Mouse (Mus musculus) layer of hippocampus, postnatal 14 days (tissue): Measurements from ENCODE around the gene 2010111I01Rik. TPM values are rescaled to one million over a fixed set of nuclear protein-coding genes. Genes with fewer than 3 reads are reported as not detected.
"Not testable (repeated sequence)": the region's sequence is repeated elsewhere in the genome, so short reads cannot be mapped to it uniquely, and the experiment has no call there.

ENCODE experiments used
- DNase-seq, 2 experiments: peaks; one replicate each; pipeline ENCODE4 v3.0.0; 2021 to 2022; ENCODE audit warnings: low spot score in 2 of 2, mixed read lengths in 1 of 2
- total RNA-seq, 2 experiments: library from RNA; stranded (reverse); gene quantifications; 2 replicates each; pipeline ENCODE4 v1.2.3; 2021

2010111I01Rik gene
- total RNA-seq, 2 experiments from 2014 or later = 72.1 to 92.0 TPM

DNA sequence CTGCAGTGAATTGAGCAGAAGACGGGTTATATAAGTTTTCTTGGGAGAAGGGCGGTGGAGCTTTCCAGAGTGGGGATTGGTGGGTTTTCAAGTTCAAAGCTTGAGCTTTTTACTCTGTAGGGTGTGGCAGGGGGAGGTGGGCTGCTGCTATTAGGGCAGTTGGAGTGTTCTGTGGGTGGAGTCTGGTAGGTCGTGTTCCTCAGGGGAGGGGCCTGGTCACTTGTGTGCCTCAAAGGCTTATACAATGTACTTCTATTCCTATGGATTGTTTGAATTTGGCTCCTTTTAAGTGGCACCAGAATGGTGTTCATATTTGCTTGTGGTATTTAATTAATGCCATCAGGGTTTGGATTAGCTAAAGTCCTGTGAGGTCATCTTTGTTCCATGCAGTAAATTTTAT, 12.6 kb upstream of the 2010111I01Rik start:
- DNase-seq = no peak

DNA sequence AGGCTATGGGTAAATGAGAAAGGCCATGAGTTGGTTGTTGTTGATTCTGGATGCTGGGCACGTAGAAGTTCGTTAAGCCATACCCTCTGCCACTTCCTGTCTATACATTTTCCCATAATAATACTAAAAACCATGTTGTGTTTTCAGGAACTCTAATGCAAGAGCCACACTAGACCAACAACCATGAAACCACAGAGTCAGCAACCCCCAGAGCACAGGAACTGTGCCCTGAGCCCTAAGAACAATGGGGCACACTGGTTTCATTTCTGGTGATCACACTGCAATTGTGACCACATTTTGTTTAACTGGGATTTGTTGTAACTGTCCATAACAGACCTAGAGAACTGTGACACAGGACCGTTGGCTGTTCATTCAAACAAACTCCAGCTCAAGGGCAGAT, 12.1 kb upstream of the 2010111I01Rik start:
- DNase-seq = no peak

DNA sequence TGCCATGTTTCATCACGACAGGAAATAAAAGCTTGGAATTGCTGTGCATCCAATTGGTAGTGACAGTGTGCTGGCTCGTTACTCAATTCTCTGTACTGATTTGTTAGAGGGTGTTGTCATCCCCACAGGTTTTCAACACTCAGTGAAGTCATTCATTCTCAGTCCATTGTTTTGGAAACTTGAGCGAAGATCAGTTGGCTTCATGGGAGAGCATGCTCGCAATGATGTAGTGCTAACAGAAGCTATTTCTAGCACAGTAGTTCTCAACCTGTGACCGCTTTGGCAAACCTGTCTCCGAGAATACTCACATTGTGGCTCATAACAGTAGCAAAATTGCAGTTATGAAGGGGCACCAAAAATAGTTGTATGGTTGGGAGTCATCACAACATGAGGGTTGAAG, 8.7 kb upstream of the 2010111I01Rik start:
- no peak for DNase-seq

DNA sequence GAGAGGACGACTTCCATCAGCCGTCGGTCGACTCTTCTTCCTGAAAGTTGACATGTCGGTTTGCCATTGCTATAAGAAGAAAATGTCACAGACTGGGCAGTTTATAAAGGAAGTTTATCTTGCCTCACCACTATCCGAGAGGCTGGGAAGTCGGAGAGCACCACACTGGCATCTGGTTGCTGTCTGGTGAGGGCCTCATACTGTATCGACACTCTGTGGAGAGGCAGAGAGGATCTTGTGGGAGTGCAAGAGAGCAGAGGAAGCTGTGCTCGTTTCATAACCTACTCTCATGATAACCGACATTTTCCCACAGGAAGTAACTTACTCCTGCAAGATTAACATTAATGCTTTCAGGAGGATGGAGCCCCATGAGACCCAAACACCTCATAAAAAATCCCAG, 7.9 kb upstream of the 2010111I01Rik start:
- no peak for DNase-seq

DNA sequence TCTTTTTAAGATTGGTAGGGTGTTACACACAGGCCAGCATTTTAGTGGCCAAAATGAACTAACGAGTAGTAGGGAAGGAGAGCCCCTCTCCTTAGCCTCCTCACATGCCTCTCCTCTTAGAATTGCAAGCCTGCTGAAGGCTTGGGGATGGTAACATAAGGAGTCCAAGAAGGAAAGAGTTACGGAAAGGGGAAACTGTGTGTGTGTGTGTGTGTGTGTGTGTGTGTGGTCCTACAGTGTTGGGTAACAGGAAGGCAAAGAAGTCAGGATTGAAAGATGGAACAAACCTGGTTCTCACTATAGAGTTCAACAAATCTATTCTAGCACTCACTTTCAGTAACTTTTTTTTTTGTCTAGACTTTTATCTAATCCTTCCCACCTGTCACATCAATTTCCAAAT, 1.3 kb upstream of the 2010111I01Rik start:
- no peak for DNase-seq

DNA sequence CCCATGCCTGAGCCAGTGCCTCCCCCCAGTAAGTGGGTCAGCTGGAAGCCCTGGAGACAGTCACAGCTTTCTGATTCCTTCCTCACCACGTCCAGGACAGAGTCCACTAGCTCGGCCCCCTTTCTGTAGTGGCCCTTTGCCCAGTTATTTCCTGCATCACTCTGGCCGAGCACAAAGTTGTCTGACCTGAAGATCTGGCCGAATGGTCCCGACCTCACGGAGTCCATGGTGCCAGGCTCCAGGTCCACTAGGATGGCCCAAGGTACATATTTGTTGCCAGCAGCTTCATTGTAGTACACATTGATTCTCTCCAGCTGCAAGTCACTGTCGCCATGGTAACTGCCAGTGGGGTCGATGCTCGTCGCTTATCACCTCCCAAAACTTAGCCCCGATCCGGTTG, 3.5 kb downstream of the 2010111I01Rik start:
- DNase-seq = no peak

DNA sequence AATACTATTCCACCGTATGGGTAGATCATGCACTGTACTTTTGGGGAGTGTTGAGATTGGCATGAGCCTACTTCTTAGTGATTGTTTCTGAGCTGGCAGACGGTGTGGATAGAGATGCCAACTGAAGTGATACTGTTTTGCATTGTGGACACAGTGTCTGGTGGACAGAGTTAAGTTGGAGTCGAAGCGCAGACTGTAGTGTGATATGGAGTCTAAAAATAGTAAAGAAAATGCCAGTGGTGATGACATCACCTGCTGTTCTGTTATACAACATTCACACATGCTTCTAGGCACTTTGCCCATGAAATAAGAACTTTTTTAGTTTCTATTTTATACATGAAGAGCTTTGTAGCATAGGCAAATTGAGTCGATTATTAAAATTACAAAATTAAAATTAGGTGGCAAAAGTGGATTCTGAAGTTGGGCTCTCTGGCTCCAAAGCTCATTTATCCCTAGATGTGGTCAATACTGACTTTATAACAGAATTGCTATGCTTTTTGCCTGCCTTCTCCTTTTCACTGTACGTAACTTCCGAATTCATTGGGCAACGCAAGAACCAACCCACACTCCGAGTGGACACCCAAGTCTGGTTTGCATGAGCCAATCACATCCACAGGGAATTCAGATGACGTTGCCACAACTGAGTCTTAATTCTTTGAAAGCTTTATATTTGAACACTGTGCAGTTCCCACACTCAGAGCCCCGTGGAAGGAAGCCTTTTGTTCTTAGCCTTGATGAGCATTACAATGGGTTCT, 6.0 kb downstream of the 2010111I01Rik start:
- DNase-seq = no peak

DNA sequence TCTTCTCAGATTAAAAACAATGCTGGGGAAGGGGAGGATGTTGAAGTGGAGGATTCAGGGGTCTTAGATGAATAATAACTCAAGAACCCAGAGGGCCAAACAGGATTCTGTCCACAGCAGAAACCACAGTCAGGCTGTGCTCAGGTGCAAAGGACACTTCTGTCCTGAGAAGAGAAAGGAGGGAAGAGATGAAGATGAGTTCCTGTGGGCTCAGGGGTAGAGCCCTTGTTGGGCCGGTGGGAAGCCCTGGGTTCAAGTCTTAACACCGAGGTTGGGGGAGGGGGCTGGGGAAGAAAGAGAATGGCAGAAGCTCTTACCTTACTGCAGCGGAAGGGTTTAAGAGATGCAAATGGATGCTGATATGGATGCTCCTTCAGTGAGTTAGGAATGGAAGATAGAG, 7.7 kb downstream of the 2010111I01Rik start:
- no peak for DNase-seq

DNA sequence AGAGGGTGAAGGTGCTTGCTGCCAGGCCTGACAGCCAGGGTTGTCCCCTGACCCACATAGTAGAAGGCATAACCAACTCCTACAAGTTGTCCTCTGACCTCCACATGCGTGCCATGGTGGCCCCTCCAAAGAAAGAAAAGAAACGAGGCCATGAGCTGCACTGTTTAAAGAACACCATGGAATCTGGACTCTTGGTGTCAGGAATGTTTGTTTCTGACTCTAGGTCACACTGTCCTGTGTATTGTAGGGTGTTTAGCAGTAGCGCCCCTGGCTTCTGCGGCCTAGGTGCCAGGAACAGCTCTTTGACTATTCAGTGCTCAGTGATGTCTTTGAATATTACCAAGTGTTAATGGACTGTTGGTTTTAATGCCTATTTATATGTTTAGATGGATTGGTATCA, 8.4 kb downstream of the 2010111I01Rik start:
- DNase-seq = no peak

DNA sequence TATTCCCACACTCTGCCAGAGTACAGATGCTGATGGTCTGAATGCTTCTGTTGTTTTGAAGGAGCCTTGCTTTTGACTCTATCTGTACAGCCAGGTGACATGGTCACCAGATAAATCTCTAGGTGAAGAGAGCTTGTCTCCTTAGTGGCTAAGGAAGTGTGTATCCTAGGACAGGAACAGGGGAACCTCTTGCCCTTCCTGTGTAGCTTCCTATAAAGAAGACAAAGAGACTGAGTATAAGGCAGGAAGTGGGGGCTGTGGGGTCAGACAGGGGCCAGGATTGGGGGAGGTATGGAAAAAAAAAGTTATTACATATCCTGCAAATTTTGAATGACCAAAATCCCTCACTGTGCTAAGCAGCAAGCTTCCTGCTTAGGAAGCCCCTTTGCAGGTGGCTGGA, 13.4 kb downstream of the 2010111I01Rik start:
- no peak for DNase-seq

DNA sequence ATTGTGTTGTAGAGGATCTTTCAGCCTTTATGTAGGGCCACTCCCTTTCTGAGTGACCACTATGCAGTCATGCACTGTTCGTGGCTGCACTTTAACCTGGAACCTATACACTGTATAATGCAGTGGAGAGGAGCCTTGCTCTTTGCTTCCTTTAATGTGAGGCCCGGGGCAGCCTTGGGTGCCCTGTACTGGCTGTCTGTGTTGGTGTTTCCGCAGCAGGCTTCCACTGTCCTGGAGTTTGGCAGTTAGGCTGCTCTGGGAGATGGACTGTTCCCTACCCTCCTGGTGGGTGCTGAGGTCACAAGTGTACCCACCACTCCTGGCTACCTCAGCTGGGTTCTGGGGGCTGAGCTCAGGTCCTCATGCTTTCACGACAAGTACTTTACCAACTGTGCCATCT, 14.1 kb downstream of the 2010111I01Rik start:
- no peak for DNase-seq

DNA sequence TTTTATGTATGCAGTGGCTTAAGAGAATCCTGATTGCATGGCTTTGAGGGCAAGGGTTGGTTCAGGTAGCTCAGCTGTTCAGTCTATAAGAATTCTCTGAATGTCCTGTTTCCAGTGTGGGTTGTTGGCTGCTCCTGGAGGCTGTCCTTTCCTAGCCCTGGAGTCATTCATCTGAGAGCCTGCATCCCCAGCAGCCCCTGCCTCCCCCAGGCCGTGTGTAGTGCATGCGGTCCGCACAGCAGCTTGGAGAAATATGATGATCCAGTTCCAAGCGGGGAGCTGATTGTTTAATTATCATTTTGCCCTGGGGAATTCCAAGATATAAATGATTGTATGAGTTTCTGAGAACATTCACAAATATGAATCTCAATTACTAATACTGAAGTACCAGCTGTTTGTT, 14.5 kb downstream of the 2010111I01Rik start:
- no peak for DNase-seq

DNA sequence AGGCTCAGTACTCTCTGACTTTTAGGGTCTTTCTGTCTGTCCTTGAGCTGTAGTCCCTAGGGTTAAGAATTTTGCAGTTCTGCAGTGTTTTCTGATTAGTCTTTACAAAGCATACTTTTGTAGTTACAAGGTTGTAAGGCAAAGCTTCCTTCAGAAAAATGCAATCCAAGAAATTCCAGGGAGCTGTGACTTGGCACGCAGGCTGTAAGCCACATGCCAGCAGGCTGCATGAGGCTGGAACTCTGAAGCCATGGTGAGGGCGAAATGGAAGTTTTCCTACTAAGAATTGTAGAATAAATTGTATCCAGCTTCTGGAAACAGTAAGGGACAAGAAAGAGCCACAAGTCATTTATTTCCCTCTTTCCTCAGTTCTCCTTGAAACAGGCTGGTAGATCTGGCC, 15.4 kb downstream of the 2010111I01Rik start:
- peak in 1 of 2 experiments; percentile 17 for DNase-seq

DNA sequence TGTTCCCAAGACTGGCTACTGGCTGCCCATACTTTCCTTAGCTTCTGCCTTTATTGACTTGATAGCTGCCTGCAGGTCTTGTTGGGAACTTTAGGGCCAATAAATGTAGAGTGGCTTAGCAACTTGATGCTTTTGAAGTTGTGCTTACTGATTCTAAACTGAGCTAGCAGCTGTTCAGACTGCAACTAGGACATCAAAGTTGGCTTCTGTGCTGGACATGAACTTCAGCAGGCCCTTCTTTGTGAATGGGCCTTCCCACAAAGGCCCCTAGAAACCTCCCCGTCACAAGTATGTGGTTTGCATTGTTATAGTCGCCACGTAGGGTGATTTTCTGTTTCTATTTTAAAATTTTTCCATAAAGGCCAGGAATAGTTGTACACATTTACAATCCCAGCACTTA, 19.8 kb downstream of the 2010111I01Rik start:
- DNase-seq = no peak

DNA sequence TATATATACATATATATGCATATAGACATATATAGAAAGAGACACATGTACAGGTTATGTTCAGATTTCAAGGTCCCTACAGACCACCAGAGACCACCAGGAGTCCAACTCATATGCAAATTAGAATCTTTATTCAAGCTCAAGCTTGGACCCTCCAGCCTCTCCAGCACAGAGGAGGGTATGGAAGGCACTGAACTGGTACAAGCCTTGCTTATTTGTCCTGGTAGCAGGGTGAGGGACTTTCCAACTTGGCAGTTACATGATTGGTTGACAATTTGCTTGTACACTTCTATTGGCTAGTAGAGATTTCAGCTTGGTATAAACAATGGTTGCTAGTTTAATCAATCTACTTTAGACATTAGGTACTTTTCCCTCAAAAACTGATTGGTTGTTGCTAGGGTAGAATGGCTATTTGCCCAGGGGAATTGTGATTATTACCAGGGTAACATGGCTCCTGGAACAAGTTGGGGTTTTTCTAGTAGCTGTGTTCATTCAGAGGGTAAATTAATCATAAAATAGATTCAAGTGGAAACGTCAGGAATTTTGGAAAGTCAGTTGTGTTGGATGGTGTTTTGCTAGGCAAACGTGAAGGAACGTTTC, 25.3 kb downstream of the 2010111I01Rik start:
- peak in 1 of 2 experiments; percentile 54 for DNase-seq

DNA sequence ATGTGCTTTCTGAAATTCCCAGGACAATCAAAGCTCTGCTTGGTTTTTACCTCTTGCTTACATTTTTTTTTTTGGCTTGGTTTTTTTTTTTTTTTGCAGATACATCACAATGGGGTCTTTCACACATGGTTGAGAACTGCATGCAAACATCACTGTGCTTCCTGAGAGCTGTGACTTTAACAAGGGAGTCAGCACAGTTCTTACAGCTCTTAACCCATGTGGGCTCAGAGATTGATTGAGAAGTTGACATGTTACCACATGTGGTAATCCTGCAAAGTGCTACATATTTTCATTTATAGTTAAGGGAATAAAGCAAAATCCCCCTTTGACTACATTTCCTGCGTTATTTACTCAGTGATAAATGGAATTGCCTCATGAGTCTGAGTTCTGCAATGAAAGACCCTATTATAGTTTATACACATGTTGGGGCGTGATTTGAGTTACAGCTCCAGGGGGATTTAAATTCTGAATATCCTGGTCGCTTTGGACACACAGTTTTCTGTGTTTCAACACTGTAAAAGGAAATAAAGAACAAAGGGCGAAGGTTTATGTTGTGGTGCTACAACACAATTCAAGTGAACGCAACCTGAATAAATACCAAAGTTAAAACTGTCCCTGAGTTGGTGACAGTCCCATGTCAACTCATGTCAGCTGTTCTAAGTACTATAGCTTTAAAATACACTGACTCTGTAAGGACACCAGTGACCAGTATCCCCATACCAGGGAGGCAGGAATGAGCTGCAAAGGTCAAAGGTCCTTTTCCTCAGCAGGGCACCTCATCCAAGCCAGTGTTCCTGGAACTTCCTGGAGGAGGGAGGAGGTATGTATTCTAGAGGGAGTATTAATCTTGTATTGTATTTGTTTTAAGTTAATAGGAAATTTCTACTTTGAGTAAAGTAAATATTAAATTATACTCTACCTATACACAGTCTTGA, 29.1 kb downstream of the 2010111I01Rik start:
- no peak for DNase-seq

DNA sequence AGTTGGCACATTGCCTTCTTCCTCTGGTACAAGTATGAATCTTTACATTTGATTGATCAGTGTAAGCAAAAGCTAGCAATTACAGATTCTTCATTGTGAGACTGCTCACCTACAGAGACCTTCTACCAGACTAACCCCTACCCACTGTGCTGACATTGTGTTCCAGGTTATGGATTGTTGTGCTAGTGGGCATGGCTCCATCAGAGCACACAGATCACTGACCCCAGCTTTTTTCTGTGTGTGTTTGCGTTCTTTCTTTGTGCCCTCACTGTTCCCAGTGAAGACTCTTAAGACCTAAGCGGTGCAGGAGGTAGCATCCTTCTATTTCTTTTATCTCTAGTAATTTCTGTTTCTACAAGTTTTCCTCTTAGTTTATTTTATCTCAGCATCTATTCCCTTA, 32.1 kb downstream of the 2010111I01Rik start:
- DNase-seq = no peak

DNA sequence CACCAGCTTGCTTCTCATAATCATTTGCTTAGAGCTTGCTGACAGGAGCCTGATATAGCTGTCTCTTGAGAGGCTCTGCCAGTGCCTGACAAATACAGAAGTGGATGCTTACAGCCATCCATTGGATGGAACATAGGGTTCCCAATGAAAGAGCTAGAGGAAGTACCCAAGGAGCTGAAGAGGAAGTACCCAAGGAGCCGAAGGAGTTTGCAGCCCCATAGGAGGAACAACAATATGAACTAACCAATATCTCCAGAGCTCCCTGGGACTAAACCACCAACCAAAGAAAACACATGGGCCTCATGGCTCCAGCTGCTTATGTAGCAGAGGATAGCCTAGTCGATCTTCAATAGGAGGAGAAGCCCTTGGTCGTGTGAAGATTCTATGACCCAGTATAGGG, 42.8 kb downstream of the 2010111I01Rik start:
- DNase-seq = not testable (repeated sequence)

DNA sequence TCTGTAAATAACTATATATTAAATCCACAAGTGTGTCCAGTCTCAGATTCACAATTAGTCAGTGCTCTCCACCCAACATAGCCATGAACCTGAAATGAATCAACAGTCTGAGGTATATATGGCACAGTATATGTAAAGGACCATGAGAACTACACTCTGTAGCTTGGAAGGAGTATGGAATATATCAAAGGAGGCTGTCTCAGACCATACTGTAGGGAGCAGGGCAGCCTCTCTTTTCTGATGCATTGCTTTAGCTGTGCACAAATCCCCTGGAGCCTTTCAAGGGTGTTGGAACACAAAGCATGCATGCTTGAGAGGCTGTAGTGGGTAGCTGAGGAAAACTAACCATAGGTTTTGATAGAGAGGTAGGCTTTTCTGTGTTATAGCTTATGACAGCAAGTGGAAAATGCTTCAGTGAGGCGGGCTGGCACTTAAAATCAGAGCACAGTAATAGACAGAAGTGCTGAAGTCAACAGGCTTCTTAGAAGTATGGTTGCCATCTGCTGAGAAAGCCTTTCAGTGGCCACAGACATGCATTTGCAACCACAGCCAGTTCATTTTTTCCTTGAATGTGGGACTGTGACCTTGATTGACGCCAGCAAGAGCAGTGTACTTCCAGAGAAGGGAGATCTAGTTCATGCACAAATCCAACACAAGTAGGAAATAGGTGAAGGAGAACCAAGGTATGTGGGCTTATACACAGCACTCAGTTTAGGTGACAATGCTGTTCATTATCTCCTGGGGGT, 45.8 kb downstream of the 2010111I01Rik start:
- no peak for DNase-seq

DNA sequence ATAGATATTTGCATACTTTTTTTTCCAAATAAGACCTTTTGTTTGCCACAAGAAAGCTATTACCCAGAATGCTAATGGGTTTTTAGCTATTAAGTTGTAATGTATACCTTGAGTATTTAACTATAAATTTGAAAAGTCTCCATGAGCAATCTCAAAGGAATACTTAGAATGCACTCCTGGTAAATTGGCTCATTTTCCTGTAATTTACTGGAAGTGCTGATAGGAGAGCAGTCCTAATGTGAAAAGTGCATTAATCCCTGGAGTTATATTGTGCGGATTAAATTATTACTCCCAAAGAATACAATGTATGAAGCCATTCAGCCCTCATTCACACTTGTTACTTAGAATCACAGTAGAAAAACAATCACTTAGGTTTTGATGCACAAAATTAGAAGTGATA, 49.7 kb downstream of the 2010111I01Rik start:
- DNase-seq = no peak

DNA sequence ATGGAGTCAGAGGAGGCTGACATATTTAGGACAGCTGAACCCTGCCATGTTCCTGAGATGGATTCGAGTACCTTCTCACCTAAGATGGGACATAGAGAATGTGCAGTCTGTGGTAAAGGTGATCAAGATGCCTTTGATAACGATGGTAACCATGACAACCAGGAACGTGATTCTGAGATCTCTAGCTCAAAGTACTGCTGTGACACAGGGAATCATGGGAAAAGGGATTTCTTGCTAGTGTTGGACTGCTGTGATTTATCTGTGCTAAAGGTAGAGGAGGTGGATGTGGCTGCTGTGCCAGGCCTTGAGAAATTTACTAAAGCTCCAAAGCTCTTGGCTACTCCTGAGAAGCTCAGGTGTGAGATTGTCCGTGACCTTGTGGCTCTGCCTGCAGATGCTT, 50.7 kb downstream of the 2010111I01Rik start:
- no peak for DNase-seq
